Mouse (Mus musculus) hindbrain, embryonic 16.5 days (tissue): ENCODE measurements around the gene Fance. TPM values are rescaled to one million over a fixed set of nuclear protein-coding genes. Genes with fewer than 3 reads are reported as not detected.

Experiments used
- ATAC-seq: fragments of 200-750 bp; cut with Nextera tagmentation; 2 replicates; pipeline ENCODE4 v1.8.0; 2017; ENCODE audit warnings: moderate TSS enrichment, moderate library complexity
- H3K27ac ChIP-seq: fragments of 300-500 bp; sonication (generic); 2 replicates; pipeline ENCODE4 v1.5.1; 2014; ENCODE audit warnings: low read depth, mild to moderate bottlenecking, control low read depth, low read length, moderate library complexity
- H3K27me3 ChIP-seq: fragments of 300-500 bp; sonication (generic); replicated peaks from 2 replicates; pipeline ENCODE4 v1.6.1; 2014; ENCODE audit warnings: low read length; ENCODE audit not compliant: control insufficient read depth, insufficient read depth
- H3K36me3 ChIP-seq: fragments of 300-500 bp; sonication (generic); 2 replicates; pipeline ENCODE4 v1.6.1; 2014; ENCODE audit warnings: mild to moderate bottlenecking, low read length, moderate library complexity, mixed read lengths; ENCODE audit not compliant: control insufficient read depth, insufficient read depth
- H3K4me1 ChIP-seq: fragments of 300-500 bp; sonication (generic); 2 replicates; pipeline ENCODE4 v1.6.1; 2014; ENCODE audit warnings: low read depth, low read length; ENCODE audit not compliant: control insufficient read depth, insufficient read depth
- H3K4me2 ChIP-seq: fragments of 300-500 bp; sonication (generic); 2 replicates; pipeline ENCODE4 v1.6.1; 2014; ENCODE audit warnings: mild to moderate bottlenecking, low read length, control low read depth, moderate library complexity
- H3K4me3 ChIP-seq: fragments of 300-500 bp; sonication (generic); 2 replicates; pipeline ENCODE4 v1.5.1; 2014; ENCODE audit warnings: mild to moderate bottlenecking, low read length, control low read depth, moderate library complexity
- H3K9ac ChIP-seq: fragments of 300-500 bp; sonication (generic); 2 replicates; pipeline ENCODE4 v1.6.1; 2014; ENCODE audit warnings: low read depth, mild to moderate bottlenecking, control low read depth, low read length, moderate library complexity
- H3K9me3 ChIP-seq: fragments of 300-500 bp; sonication (generic); 2 replicates; pipeline ENCODE4 v1.6.1; 2014; ENCODE audit warnings: mild to moderate bottlenecking, low read length, moderate library complexity; ENCODE audit not compliant: control insufficient read depth
- WGBS: fragments of 180-500 bp; shearing (Covaris S2); extraction: QIAGEN DNeasy Blood & Tissue Kit; methylation state at CpG from one replicate; pipeline ENCODE4 v1.1.7; 2014; 5-methylcytosine and 5-hydroxymethylcytosine counted together
- polyA plus RNA-seq: library from polyadenylated mRNA; unstranded; fragments of >200 nt; fragmentation: Nextera tagmentation; extraction: Ambion mirVana; gene quantifications from 2 replicates; pipeline ENCODE4 v1.2.1, GENCODE M21; 2015

Fance gene
- polyA plus RNA-seq, 1 experiment from 2014 or later = 25.0 TPM

- Histone ChIP-seq H3K36me3 (no peaks in the 10 kb centered on the region), H3K27ac (no peak overlapping the region), H3K4me1 (no peaks in the 10 kb centered on the region; the same call in 1 of the 2 replicates), H3K9me3 (no peaks in the 10 kb centered on the region), H3K9ac (no peak overlapping the region; the same call in 1 of the 2 replicates), H3K4me2 (no peak overlapping the region), H3K4me3 (no peak overlapping the region), H3K27me3 (peaks cover 18% of the 10 kb centered on the region)
- WGBS = 65% methylated on average over 2 of the region's 2 CpGs
- ATAC-seq = no peak
These were observed 58.0 kb downstream of the Fance start for GRCm38 (mm10) chr17:28371286-28371685.

DNA sequence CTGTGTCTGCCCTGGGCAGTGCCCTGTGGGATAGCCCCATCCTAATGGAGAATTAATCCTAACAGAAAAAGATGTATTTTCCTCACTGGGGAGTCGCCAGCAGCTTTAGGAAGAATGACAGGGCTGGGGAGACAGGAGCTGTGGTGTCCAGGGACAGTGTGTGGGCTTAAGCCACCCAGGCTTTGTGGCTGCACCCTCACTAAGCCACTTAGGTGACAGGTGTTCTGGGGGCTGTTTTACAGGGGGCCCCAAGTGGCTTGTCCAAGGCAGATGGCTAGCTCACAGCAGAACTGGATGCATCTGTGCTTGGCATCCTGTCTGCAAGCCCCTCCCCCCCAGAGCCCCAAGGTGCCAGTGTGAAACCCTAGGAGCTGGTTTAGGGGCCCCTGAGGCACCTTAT lies 58.6 kb downstream of the Fance start:
- no peak overlapping the region for H3K4me2 ChIP-seq
- no peak overlapping the region for H3K27ac ChIP-seq
- H3K4me3 ChIP-seq = no peak overlapping the region
- 78% methylated on average over 1 of the region's 1 CpGs for WGBS
- H3K27me3 ChIP-seq = peaks cover 18% of the 10 kb centered on the region
- H3K9me3 ChIP-seq = no peaks in the 10 kb centered on the region
- H3K9ac ChIP-seq = peak overlapping the region; percentile 27; the same call in 1 of the 2 replicates
- no peak for ATAC-seq
- H3K36me3 ChIP-seq = no peaks in the 10 kb centered on the region
- no peaks in the 10 kb centered on the region; the same call in 1 of the 2 replicates for H3K4me1 ChIP-seq

DNA sequence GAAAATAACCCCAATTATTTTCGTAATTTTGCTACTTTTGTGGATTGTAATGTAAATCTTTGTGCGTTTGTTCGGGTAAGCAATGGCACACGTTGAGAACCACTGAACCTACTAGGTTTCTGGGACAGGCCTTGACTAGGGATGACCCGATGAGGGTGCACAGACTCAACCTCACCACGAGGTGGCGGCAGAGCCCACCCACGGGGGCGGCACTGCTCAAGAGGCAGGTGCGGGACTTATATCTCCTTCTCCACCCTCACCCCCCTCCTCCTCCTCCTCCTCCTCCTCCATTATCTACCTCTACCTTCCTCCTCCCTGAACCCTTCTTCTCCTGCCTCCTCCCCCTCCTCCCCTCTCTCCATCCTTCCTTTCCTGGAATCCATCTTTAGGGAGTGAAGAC lies 60.5 kb downstream of the Fance start:
- H3K4me2 ChIP-seq = no peak overlapping the region
- 17% methylated on average over 10 of the region's 10 CpGs for WGBS
- peaks cover 18% of the 10 kb centered on the region for H3K27me3 ChIP-seq
- no peak overlapping the region for H3K27ac ChIP-seq
- no peaks in the 10 kb centered on the region for H3K36me3 ChIP-seq
- H3K9me3 ChIP-seq = no peaks in the 10 kb centered on the region
- H3K4me3 ChIP-seq = no peak overlapping the region
- H3K9ac ChIP-seq = no peak overlapping the region
- ATAC-seq = no peak
- H3K4me1 ChIP-seq = no peaks in the 10 kb centered on the region; the same call in 1 of the 2 replicates

DNA sequence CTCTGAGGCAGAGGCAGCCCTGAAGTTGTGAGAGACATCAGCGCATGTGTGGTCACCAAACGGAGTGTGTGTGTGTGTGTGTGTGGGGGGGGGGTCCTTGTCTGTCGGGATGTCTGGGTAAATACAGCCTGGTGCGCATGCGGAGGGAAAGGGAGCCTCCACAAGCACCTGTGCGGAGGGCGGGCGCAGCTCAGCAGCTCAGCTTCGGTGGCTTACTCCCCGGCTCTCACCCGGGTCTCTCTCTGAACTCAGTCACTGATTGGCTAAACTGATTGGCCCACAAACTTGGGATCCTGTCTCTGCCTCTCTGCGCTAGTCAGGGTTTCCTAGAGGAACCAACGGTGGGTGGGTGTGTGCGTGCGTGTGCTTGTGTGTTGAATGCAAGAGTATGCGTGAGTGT lies 61.2 kb downstream of the Fance start:
- Histone ChIP-seq H3K27ac (no peak overlapping the region), H3K4me3 (no peak overlapping the region), H3K9ac (no peak overlapping the region), H3K4me1 (no peaks in the 10 kb centered on the region; the same call in 1 of the 2 replicates), H3K4me2 (peak overlapping the region; percentile 23; the same call in 1 of the 2 replicates), H3K27me3 (peaks cover 18% of the 10 kb centered on the region), H3K36me3 (no peaks in the 10 kb centered on the region), H3K9me3 (no peaks in the 10 kb centered on the region)
- WGBS = 16% methylated on average over 16 of the region's 16 CpGs
- no peak for ATAC-seq

DNA sequence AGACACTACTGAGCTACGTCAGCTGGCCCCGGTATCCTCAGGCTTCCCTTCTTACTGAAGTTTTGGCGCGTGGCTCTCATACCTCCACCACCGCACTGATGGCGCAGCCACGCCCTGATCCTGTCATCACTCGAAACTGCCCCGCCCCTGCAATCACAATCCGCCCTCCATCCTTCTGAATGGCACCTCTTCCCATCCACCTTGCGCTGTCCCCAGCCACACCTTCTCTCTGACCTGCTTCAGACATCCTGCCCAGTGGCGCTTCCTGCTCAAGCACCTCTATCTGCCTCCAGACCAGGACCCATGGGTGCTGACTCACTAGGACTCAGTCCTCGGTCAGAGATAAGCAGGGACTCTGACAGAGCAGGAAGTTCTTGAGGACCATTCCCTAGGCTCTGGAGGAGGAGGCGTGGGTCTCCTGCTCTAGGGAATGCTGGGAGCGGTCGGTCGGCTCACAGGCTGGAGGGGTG lies 62.3 kb downstream of the Fance start:
- ATAC-seq = no peak
- Histone ChIP-seq H3K4me3 (no peak overlapping the region), H3K36me3 (no peaks in the 10 kb centered on the region), H3K27me3 (peaks cover 18% of the 10 kb centered on the region), H3K9me3 (no peaks in the 10 kb centered on the region), H3K9ac (no peak overlapping the region), H3K4me1 (no peaks in the 10 kb centered on the region; the same call in 1 of the 2 replicates), H3K27ac (no peak overlapping the region), H3K4me2 (no peak overlapping the region)
- 21% methylated on average over 17 of the region's 17 CpGs for WGBS

Other genes starting within 250 kb of the Fance start
- 1.4 and 1.6 TPM in 2 replicates for gene Tcp11, start 232.9 kb upstream of the Fance start, polyA plus RNA-seq
- 3.0 and 3.6 TPM in 2 replicates for gene Scube3, start 171.4 kb upstream of the Fance start, polyA plus RNA-seq
- 43.0 and 44.6 TPM in 2 replicates for gene Zfp523, start 136.4 kb upstream of the Fance start, polyA plus RNA-seq
- 5.8 and 7.0 TPM in 2 replicates for gene Def6, start 105.7 kb upstream of the Fance start, polyA plus RNA-seq
- gene Ppard, start 80.8 kb upstream of the Fance start, polyA plus RNA-seq = 1.1 TPM in 2 replicates
- 287 and 323 TPM in 2 replicates for gene Rpl10a, start 15.0 kb downstream of the Fance start, polyA plus RNA-seq
- gene Tead3, start 37.3 kb downstream of the Fance start, polyA plus RNA-seq = 1.4 and 2.0 TPM in 2 replicates
- 1.5 and 1.6 TPM in 2 replicates for gene Tulp1, start 51.7 kb downstream of the Fance start, polyA plus RNA-seq
- gene Fkbp5, start 204.0 kb downstream of the Fance start, polyA plus RNA-seq = 26.7 and 30.8 TPM in 2 replicates
- gene Armc12, start 217.3 kb downstream of the Fance start, polyA plus RNA-seq = not detected in 2 replicates
- not detected in 2 replicates for gene Clpsl2, start 235.9 kb downstream of the Fance start, polyA plus RNA-seq
- gene Clps, start 247.2 kb downstream of the Fance start, polyA plus RNA-seq = not detected in 2 replicates